ENCODE assay signal across 16 mouse cellular contexts in genomic region chr6:76639583-76639982, GRCm38 (mm10).
"Had no signal": no experiment of that assay in that cellular context is flagged by ENCODE, and none has a peak within 500 bp of the region (broad histone marks: within the 10 kb centered on the region; RNA-seq: fewer than 3 reads in every experiment).

No protein-coding gene starts in this region.

- H3K36me3 ChIP-seq: lung, embryonic 15.5 days; midbrain, embryonic 13.5 days; midbrain, embryonic 15.5 days; neural tube, embryonic 12.5 days; stomach, embryonic 15.5 days had no signal

- H3K4me1 ChIP-seq: lung, embryonic 15.5 days; megakaryocyte, embryonic 14.5 days; midbrain, embryonic 13.5 days; midbrain, embryonic 15.5 days; neural tube, embryonic 12.5 days; stomach, embryonic 15.5 days had no signal

- H3K9me3 ChIP-seq: lung, embryonic 15.5 days; megakaryocyte, embryonic 14.5 days; midbrain, embryonic 13.5 days; midbrain, embryonic 15.5 days; neural tube, embryonic 12.5 days; stomach, embryonic 15.5 days had no signal

- H3K9ac ChIP-seq: lung, embryonic 15.5 days; midbrain, embryonic 13.5 days; midbrain, embryonic 15.5 days; neural tube, embryonic 12.5 days; stomach, embryonic 15.5 days had no signal

- ATAC-seq: lung, postnatal 0 days; midbrain, embryonic 13.5 days; midbrain, embryonic 15.5 days had no signal

- H3K4me3 ChIP-seq: lung, embryonic 15.5 days; megakaryocyte, embryonic 14.5 days; midbrain, embryonic 13.5 days; midbrain, embryonic 15.5 days; neural tube, embryonic 12.5 days; stomach, embryonic 15.5 days had no signal

- H3K27ac ChIP-seq: lung, embryonic 15.5 days; macrophage; midbrain, embryonic 13.5 days; midbrain, embryonic 15.5 days; neural tube, embryonic 12.5 days; stomach, embryonic 15.5 days; stomach, postnatal 0 days had no signal

- DNase-seq: lung, adult 2 months; lung, postnatal 14 days; lung, postnatal 36 days; right cerebral cortex, postnatal 14 days; thymus, adult 2 months; thymus, postnatal 25 days; thymus, postnatal 4 days had no signal
